Mouse (Mus musculus) liver, embryonic 15.5 days (tissue): ENCODE measurements at regions not wholly inside any gene's neighbourhood (a gene's known extent, or its start where the extent isn't known, plus 50 kb on each side); places are given as distances from the start of the nearest gene placed in this dataset.

Source experiments
- ATAC-seq: fragments of 200-750 bp; cut with Nextera tagmentation; 2 replicates; pipeline ENCODE4 v1.8.0; 2017; ENCODE audit warnings: moderate number of reproducible peaks, mild to moderate bottlenecking, moderate library complexity; ENCODE audit not compliant: insufficient read depth
- H3K27ac ChIP-seq: fragments of 300-500 bp; sonication (generic); replicated peaks from 2 replicates; pipeline ENCODE4 v1.5.1; 2015; ENCODE audit warnings: mild to moderate bottlenecking, inconsistent platforms
- H3K27me3 ChIP-seq: fragments of 300-500 bp; sonication (generic); 2 replicates; pipeline ENCODE4 v1.6.1; 2015; ENCODE audit warnings: mild to moderate bottlenecking, inconsistent platforms
- H3K36me3 ChIP-seq: fragments of 300-500 bp; sonication (generic); replicated peaks from 2 replicates; pipeline ENCODE4 v1.6.1; 2015; ENCODE audit warnings: moderate library complexity, mild to moderate bottlenecking, inconsistent platforms
- H3K4me1 ChIP-seq: fragments of 300-500 bp; sonication (generic); replicated peaks from 2 replicates; pipeline ENCODE4 v1.6.1; 2015; ENCODE audit warnings: inconsistent platforms
- H3K4me2 ChIP-seq: fragments of 300-500 bp; sonication (generic); 2 replicates; pipeline ENCODE4 v1.6.1; 2015; ENCODE audit warnings: moderate library complexity, mild to moderate bottlenecking, inconsistent platforms
- H3K4me3 ChIP-seq: fragments of 300-500 bp; sonication (generic); replicated peaks from 2 replicates; pipeline ENCODE4 v1.5.1; 2015; ENCODE audit warnings: mild to moderate bottlenecking, inconsistent platforms
- H3K9ac ChIP-seq: fragments of 300-500 bp; sonication (generic); 2 replicates; pipeline ENCODE4 v1.6.1; 2015; ENCODE audit warnings: moderate library complexity, mild to moderate bottlenecking, inconsistent platforms
- H3K9me3 ChIP-seq: fragments of 300-500 bp; sonication (generic); replicated peaks from 2 replicates; pipeline ENCODE4 v1.6.1; 2016; ENCODE audit warnings: inconsistent platforms
- WGBS: fragments of 180-500 bp; shearing (Covaris S2); methylation state at CpG from one replicate; pipeline ENCODE4 v1.1.7; 2015; ENCODE audit warnings: mixed read lengths; ENCODE audit not compliant: insufficient replicate concordance; 5-methylcytosine and 5-hydroxymethylcytosine counted together

- H3K4me3 ChIP-seq = no peak overlapping the region
- ATAC-seq = peak; percentile 28
- no peaks in the 10 kb centered on the region for H3K9me3 ChIP-seq
- no peaks in the 10 kb centered on the region for H3K27me3 ChIP-seq
- no peak overlapping the region for H3K9ac ChIP-seq
- no peaks in the 10 kb centered on the region for H3K36me3 ChIP-seq
- H3K4me1 ChIP-seq = no peaks in the 10 kb centered on the region
- 34% methylated on average over 4 of the region's 4 CpGs for WGBS
- no peak overlapping the region for H3K4me2 ChIP-seq
- no peak overlapping the region for H3K27ac ChIP-seq
Measured at GRCm38 (mm10) chr4:4333472-4334123, 256.3 kb upstream of the Sdr16c6 start.

- no peak for ATAC-seq
- H3K9me3 ChIP-seq = no peaks in the 10 kb centered on the region
- WGBS = 64% methylated on average over 1 of the region's 1 CpGs
Measured at GRCm38 (mm10) chr4:4331105-4331504, 253.8 kb upstream of the Sdr16c6 start.

GRCm38 (mm10) chr4:4315651-4316411, 238.5 kb upstream of the Sdr16c6 start:
- H3K9ac ChIP-seq = no peak overlapping the region
- H3K4me2 ChIP-seq = no peak overlapping the region
- WGBS = 42% methylated on average over 3 of the region's 3 CpGs
- no peak overlapping the region for H3K27ac ChIP-seq
- no peaks in the 10 kb centered on the region for H3K27me3 ChIP-seq
- no peak overlapping the region for H3K4me3 ChIP-seq
- H3K4me1 ChIP-seq = no peaks in the 10 kb centered on the region
- ATAC-seq = no peak
- H3K9me3 ChIP-seq = no peaks in the 10 kb centered on the region
- no peaks in the 10 kb centered on the region for H3K36me3 ChIP-seq

More at GRCm38 (mm10) chr4:4331105-4331504, 253.8 kb upstream of the Sdr16c6 start:
- Histone ChIP-seq H3K36me3 (no peaks in the 10 kb centered on the region), H3K27me3 (no peaks in the 10 kb centered on the region), H3K4me1 (no peaks in the 10 kb centered on the region), H3K27ac (no peak overlapping the region), H3K4me2 (no peak overlapping the region), H3K9ac (no peak overlapping the region), H3K4me3 (no peak overlapping the region)

- H3K36me3 ChIP-seq = no peaks in the 10 kb centered on the region
- no peak overlapping the region for H3K9ac ChIP-seq
- no peak overlapping the region for H3K4me2 ChIP-seq
- no peaks in the 10 kb centered on the region for H3K9me3 ChIP-seq
- H3K27ac ChIP-seq = no peak overlapping the region
- H3K4me1 ChIP-seq = no peaks in the 10 kb centered on the region
- H3K27me3 ChIP-seq = no peaks in the 10 kb centered on the region
- no peak overlapping the region for H3K4me3 ChIP-seq
- no peak for ATAC-seq
Measured at GRCm38 (mm10) chr4:4311496-4311895, 234.2 kb upstream of the Sdr16c6 start.

GRCm38 (mm10) chr4:4306922-4307321, 229.6 kb upstream of the Sdr16c6 start:
- Histone ChIP-seq H3K36me3 (no peaks in the 10 kb centered on the region), H3K4me3 (no peak overlapping the region), H3K9me3 (no peaks in the 10 kb centered on the region), H3K27ac (no peak overlapping the region), H3K9ac (no peak overlapping the region), H3K27me3 (no peaks in the 10 kb centered on the region), H3K4me2 (no peak overlapping the region), H3K4me1 (no peaks in the 10 kb centered on the region)
- ATAC-seq = no peak
- WGBS = 36% methylated on average over 3 of the region's 3 CpGs

GRCm38 (mm10) chr4:4305740-4306249, 228.5 kb upstream of the Sdr16c6 start:
- Histone ChIP-seq H3K4me3 (no peak overlapping the region), H3K27me3 (no peaks in the 10 kb centered on the region), H3K4me1 (no peaks in the 10 kb centered on the region), H3K9ac (no peak overlapping the region), H3K36me3 (no peaks in the 10 kb centered on the region), H3K9me3 (no peaks in the 10 kb centered on the region), H3K27ac (no peak overlapping the region), H3K4me2 (no peak overlapping the region)
- no peak for ATAC-seq

- ATAC-seq = no peak
- WGBS = 48% methylated on average over 1 of the region's 1 CpGs
- no peak overlapping the region for H3K27ac ChIP-seq
- no peak overlapping the region for H3K9ac ChIP-seq
- H3K4me3 ChIP-seq = no peak overlapping the region
- H3K9me3 ChIP-seq = no peaks in the 10 kb centered on the region
- H3K36me3 ChIP-seq = no peaks in the 10 kb centered on the region
- no peaks in the 10 kb centered on the region for H3K4me1 ChIP-seq
- H3K27me3 ChIP-seq = no peaks in the 10 kb centered on the region
- no peak overlapping the region for H3K4me2 ChIP-seq
Measured at GRCm38 (mm10) chr4:4304666-4305065, 227.3 kb upstream of the Sdr16c6 start.

GRCm38 (mm10) chr4:4300189-4300879, 223.0 kb upstream of the Sdr16c6 start:
- no peaks in the 10 kb centered on the region for H3K27me3 ChIP-seq
- H3K9ac ChIP-seq = no peak overlapping the region
- ATAC-seq = no peak
- H3K9me3 ChIP-seq = no peaks in the 10 kb centered on the region
- H3K36me3 ChIP-seq = no peaks in the 10 kb centered on the region
- no peaks in the 10 kb centered on the region for H3K4me1 ChIP-seq
- H3K27ac ChIP-seq = no peak overlapping the region
- no peak overlapping the region for H3K4me2 ChIP-seq
- no peak overlapping the region for H3K4me3 ChIP-seq
- 64% methylated on average over 10 of the region's 10 CpGs for WGBS

GRCm38 (mm10) chr4:4299631-4300030, 222.3 kb upstream of the Sdr16c6 start:
- ATAC-seq = no peak
- Histone ChIP-seq H3K4me1 (no peaks in the 10 kb centered on the region), H3K9me3 (no peaks in the 10 kb centered on the region), H3K9ac (no peak overlapping the region), H3K4me3 (no peak overlapping the region), H3K27ac (no peak overlapping the region), H3K27me3 (no peaks in the 10 kb centered on the region), H3K36me3 (no peaks in the 10 kb centered on the region), H3K4me2 (no peak overlapping the region)
- 32% methylated on average over 1 of the region's 1 CpGs for WGBS

- H3K36me3 ChIP-seq = no peaks in the 10 kb centered on the region
- H3K4me2 ChIP-seq = no peak overlapping the region
- H3K27ac ChIP-seq = no peak overlapping the region
- H3K9me3 ChIP-seq = no peaks in the 10 kb centered on the region
- H3K9ac ChIP-seq = no peak overlapping the region
- H3K4me3 ChIP-seq = no peak overlapping the region
- 59% methylated on average over 2 of the region's 2 CpGs for WGBS
- H3K27me3 ChIP-seq = no peaks in the 10 kb centered on the region
- no peaks in the 10 kb centered on the region for H3K4me1 ChIP-seq
- no peak for ATAC-seq
Measured at GRCm38 (mm10) chr4:4249601-4250000, 172.3 kb upstream of the Sdr16c6 start.

- no peaks in the 10 kb centered on the region for H3K9me3 ChIP-seq
- no peak overlapping the region for H3K4me2 ChIP-seq
- H3K27me3 ChIP-seq = no peaks in the 10 kb centered on the region
- ATAC-seq = no peak
- no peak overlapping the region for H3K4me3 ChIP-seq
- 51% methylated on average over 4 of the region's 4 CpGs for WGBS
- H3K27ac ChIP-seq = no peak overlapping the region
- H3K36me3 ChIP-seq = no peaks in the 10 kb centered on the region
- H3K9ac ChIP-seq = no peak overlapping the region
- H3K4me1 ChIP-seq = no peaks in the 10 kb centered on the region
Measured at GRCm38 (mm10) chr4:4247669-4248068, 170.3 kb upstream of the Sdr16c6 start.
